Mouse (Mus musculus): Measurements from ENCODE around the gene Sema4g.

DNA sequence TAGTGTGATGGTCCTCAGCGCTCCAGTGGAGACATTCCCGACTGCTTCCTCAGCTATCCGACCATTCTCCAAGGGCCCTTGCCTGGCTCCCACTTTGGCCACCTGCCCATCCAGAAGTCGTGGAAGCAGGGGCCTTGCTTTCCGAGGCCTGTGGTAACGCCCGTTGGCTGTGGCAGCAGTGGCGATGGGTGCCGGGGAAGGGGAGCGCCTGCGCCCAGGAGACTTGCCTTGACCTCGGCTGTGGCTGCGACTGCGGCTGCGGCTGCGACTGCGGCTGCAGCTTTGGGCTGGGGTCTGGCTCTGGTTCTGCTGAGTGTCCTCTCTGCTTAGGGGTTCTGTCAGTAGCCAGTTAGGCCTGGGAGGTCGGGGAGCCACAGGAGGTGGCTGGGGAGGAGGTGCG is 39.8 kb downstream of the Sema4g start:
- no peak for TF ChIP-seq POLR2A (IDR thresholded peaks at IDR 0.05; ENCODE audit: insufficient read depth, low read length)
- TF ChIP-seq CTCF (IDR thresholded peaks at IDR 0.05; ENCODE audit: low read depth, low read length), result no peak
- no peak for TF ChIP-seq EP300 (IDR thresholded peaks at IDR 0.05; ENCODE audit: insufficient read depth, low read depth, low read length)

Measured in ES-Bruce4 (cell line).